Mouse (Mus musculus): Measurements from ENCODE around the gene Chst13. TPM values are rescaled to one million over a fixed set of nuclear protein-coding genes. Genes with fewer than 3 reads are reported as not detected.

Gene Chst13
- polyA plus RNA-seq, 1 experiment from 2014 or later = not detected

- Histone ChIP-seq H3K36me3 (no peaks in the 10 kb centered on the region), H3K9me3 (no peaks in the 10 kb centered on the region), H3K4me2 (replicated peaks) (no peak overlapping the region), H3K27me3 (no peaks in the 10 kb centered on the region), H3K27ac (replicated peaks) (no peak overlapping the region), H3K9ac (replicated peaks) (no peak overlapping the region), H3K4me3 (no peak overlapping the region), H3K4me1 (no peaks in the 10 kb centered on the region)
- WGBS = 86% methylated on average over 2 of the region's 2 CpGs
- no peak for ATAC-seq (replicated peaks)
Measured at GRCm38 (mm10) chr6:90317510-90318258, 7.3 kb downstream of the Chst13 start.

- WGBS = 83% methylated on average over 5 of the region's 5 CpGs
- H3K4me3 ChIP-seq = no peak overlapping the region
Measured at GRCm38 (mm10) chr6:90315961-90316360, 9.0 kb downstream of the Chst13 start.

GRCm38 (mm10) chr6:90308839-90309778, 15.9 kb downstream of the Chst13 start:
- WGBS = 90% methylated on average over 87 of the region's 87 CpGs
- H3K4me1 ChIP-seq = no peaks in the 10 kb centered on the region
- H3K27ac ChIP-seq (replicated peaks) = no peak overlapping the region
- ATAC-seq (replicated peaks) = no peak
- no peak overlapping the region for H3K9ac ChIP-seq (replicated peaks)
- H3K4me3 ChIP-seq = no peak overlapping the region
- no peak overlapping the region for H3K4me2 ChIP-seq (replicated peaks)
- no peaks in the 10 kb centered on the region for H3K9me3 ChIP-seq
- H3K36me3 ChIP-seq = no peaks in the 10 kb centered on the region
- no peaks in the 10 kb centered on the region for H3K27me3 ChIP-seq

More at GRCm38 (mm10) chr6:90315961-90316360, 9.0 kb downstream of the Chst13 start:
- Histone ChIP-seq H3K9me3 (no peaks in the 10 kb centered on the region), H3K36me3 (no peaks in the 10 kb centered on the region), H3K4me1 (no peaks in the 10 kb centered on the region), H3K9ac (replicated peaks) (no peak overlapping the region), H3K27me3 (no peaks in the 10 kb centered on the region), H3K4me2 (replicated peaks) (no peak overlapping the region), H3K27ac (replicated peaks) (no peak overlapping the region)
- ATAC-seq (replicated peaks) = no peak

GRCm38 (mm10) chr6:90306315-90306975, 18.5 kb downstream of the Chst13 start:
- no peaks in the 10 kb centered on the region for H3K4me1 ChIP-seq
- H3K36me3 ChIP-seq = no peaks in the 10 kb centered on the region
- H3K4me3 ChIP-seq = no peak overlapping the region
- ATAC-seq (replicated peaks) = no peak
- H3K4me2 ChIP-seq (replicated peaks) = no peak overlapping the region
- no peaks in the 10 kb centered on the region for H3K27me3 ChIP-seq
- WGBS = 90% methylated on average over 6 of the region's 6 CpGs
- H3K27ac ChIP-seq (replicated peaks) = no peak overlapping the region
- no peak overlapping the region for H3K9ac ChIP-seq (replicated peaks)
- H3K9me3 ChIP-seq = no peaks in the 10 kb centered on the region

- Histone ChIP-seq H3K9ac (replicated peaks) (no peak within 1 kb of the TSS), H3K27me3 (no peaks in the 10 kb centered on the region), H3K4me1 (no peaks in the 10 kb centered on the region), H3K4me3 (no peak within 1 kb of the TSS), H3K36me3 (no peaks in the 10 kb centered on the region), H3K9me3 (no peaks in the 10 kb centered on the region), H3K27ac (replicated peaks) (no peak within 1 kb of the TSS), H3K4me2 (replicated peaks) (no peak within 1 kb of the TSS)
- ATAC-seq (replicated peaks) = no peak
- WGBS = 93% methylated on average over 1 of the region's 1 CpGs
Measured at GRCm38 (mm10) chr6:90300919-90301318, 24.1 kb downstream of the Chst13 start, which contains the start of gene BC048671. Gene BC048671, plus strand, starts transcription at chr6:90301219.

GRCm38 (mm10) chr6:90288265-90288664, 36.7 kb downstream of the Chst13 start:
- WGBS = 57% methylated on average over 12 of the region's 12 CpGs
- no peak overlapping the region for H3K27ac ChIP-seq (replicated peaks)
- no peak overlapping the region for H3K4me3 ChIP-seq
- no peak for ATAC-seq (replicated peaks)
- H3K4me1 ChIP-seq = no peaks in the 10 kb centered on the region
- no peak overlapping the region for H3K9ac ChIP-seq (replicated peaks)
- no peak overlapping the region for H3K4me2 ChIP-seq (replicated peaks)
- no peaks in the 10 kb centered on the region for H3K36me3 ChIP-seq
- no peaks in the 10 kb centered on the region for H3K9me3 ChIP-seq
- no peaks in the 10 kb centered on the region for H3K27me3 ChIP-seq

Other genes starting within 250 kb of the Chst13 start
- not detected in 2 replicates for gene Vmn1r49, start 246.7 kb downstream of the Chst13 start, polyA plus RNA-seq (2015; fragmentation: Nextera tagmentation; extraction: Ambion mirVana)
- gene Vmn1r50, start 223.8 kb downstream of the Chst13 start, polyA plus RNA-seq (2015; fragmentation: Nextera tagmentation; extraction: Ambion mirVana) = not detected in 2 replicates
- not detected in 2 replicates for gene Vmn1r51, start 202.6 kb downstream of the Chst13 start, polyA plus RNA-seq (2015; fragmentation: Nextera tagmentation; extraction: Ambion mirVana)
- not detected in 2 replicates for gene Vmn1r52, start 150.4 kb downstream of the Chst13 start, polyA plus RNA-seq (2015; fragmentation: Nextera tagmentation; extraction: Ambion mirVana)
- gene V1ra8, start 122.4 kb downstream of the Chst13 start, polyA plus RNA-seq (2015; fragmentation: Nextera tagmentation; extraction: Ambion mirVana) = not detected in 2 replicates
- not detected in 2 replicates for gene Vmn1r53, start 100.7 kb downstream of the Chst13 start, polyA plus RNA-seq (2015; fragmentation: Nextera tagmentation; extraction: Ambion mirVana)
- not detected in 2 replicates for gene Vmn1r54, start 78.9 kb downstream of the Chst13 start, polyA plus RNA-seq (2015; fragmentation: Nextera tagmentation; extraction: Ambion mirVana)
- gene BC048671, start 24.0 kb downstream of the Chst13 start, polyA plus RNA-seq (2015; fragmentation: Nextera tagmentation; extraction: Ambion mirVana) = not detected in 2 replicates
- not detected in 2 replicates for gene Uroc1, start 8.1 kb upstream of the Chst13 start, polyA plus RNA-seq (2015; fragmentation: Nextera tagmentation; extraction: Ambion mirVana)
- gene Zxdc, start 44.3 kb upstream of the Chst13 start, polyA plus RNA-seq (2015; fragmentation: Nextera tagmentation; extraction: Ambion mirVana) = 12.3 and 12.4 TPM in 2 replicates
- gene Cfap100, start 103.6 kb upstream of the Chst13 start, polyA plus RNA-seq (2015; fragmentation: Nextera tagmentation; extraction: Ambion mirVana) = 3.9 and 5.3 TPM in 2 replicates
- 12.9 and 13.1 TPM in 2 replicates for gene Klf15, start 137.4 kb upstream of the Chst13 start, polyA plus RNA-seq (2015; fragmentation: Nextera tagmentation; extraction: Ambion mirVana)
- 29.0 and 35.6 TPM in 2 replicates for gene Aldh1l1, start 161.2 kb upstream of the Chst13 start, polyA plus RNA-seq (2015; fragmentation: Nextera tagmentation; extraction: Ambion mirVana)

All from forebrain, embryonic 15.5 days (tissue).